Mouse (Mus musculus) forebrain, embryonic 11.5 days (tissue): Measurements from ENCODE around the gene Tnfsf14. TPM values are rescaled to one million over a fixed set of nuclear protein-coding genes. Genes with fewer than 3 reads are reported as not detected.

Experiments used
- ATAC-seq: fragments of 200-750 bp; cut with Nextera tagmentation; replicated peaks from 2 replicates; pipeline ENCODE4 v1.8.0; 2017; ENCODE audit warnings: moderate TSS enrichment; ENCODE audit not compliant: low FRiP score
- DNase-seq: peaks from one replicate; pipeline ENCODE4 v3.0.0-alpha.2; 2017; ENCODE audit warnings: low spot score
- H3K27ac ChIP-seq: fragments of 300-500 bp; sonication (generic); 2 replicates; pipeline ENCODE4 v1.5.1; 2014; ENCODE audit warnings: low read depth, low read length
- H3K27me3 ChIP-seq: fragments of 300-500 bp; sonication (generic); 2 replicates; pipeline ENCODE4 v1.6.1; 2014; ENCODE audit warnings: mild to moderate bottlenecking, low read length, mixed read lengths; ENCODE audit not compliant: control insufficient read depth, insufficient read depth
- H3K36me3 ChIP-seq: fragments of 300-500 bp; sonication (generic); 2 replicates; pipeline ENCODE4 v1.6.1; 2014; ENCODE audit warnings: mild to moderate bottlenecking, low read length, moderate library complexity, mixed read lengths; ENCODE audit not compliant: control insufficient read depth, insufficient read depth
- H3K4me1 ChIP-seq: fragments of 300-500 bp; sonication (generic); replicated peaks from 2 replicates; pipeline ENCODE4 v1.6.1; 2014; ENCODE audit warnings: low read length, mixed read lengths; ENCODE audit not compliant: control insufficient read depth, insufficient read depth
- H3K4me2 ChIP-seq: fragments of 300-500 bp; sonication (generic); 2 replicates; pipeline ENCODE4 v1.6.1; 2014; ENCODE audit warnings: low read depth, mild to moderate bottlenecking, low read length, moderate library complexity, mixed read lengths; ENCODE audit not compliant: severe bottlenecking
- H3K4me3 ChIP-seq: fragments of 300-500 bp; sonication (generic); 2 replicates; pipeline ENCODE4 v1.5.1; 2014; ENCODE audit warnings: low read depth, low read length
- H3K9ac ChIP-seq: fragments of 300-500 bp; sonication (generic); 2 replicates; pipeline ENCODE4 v1.6.1; 2014; ENCODE audit warnings: low read length
- H3K9me3 ChIP-seq: fragments of 300-500 bp; sonication (generic); 2 replicates; pipeline ENCODE4 v1.6.1; 2016; ENCODE audit warnings: low read length, mixed read lengths; ENCODE audit not compliant: control insufficient read depth
- WGBS: fragments of 180-500 bp; shearing (Covaris S2); extraction: QIAGEN DNeasy Blood & Tissue Kit; methylation state at CpG from one replicate; pipeline ENCODE4 v1.1.7; 2014; 5-methylcytosine and 5-hydroxymethylcytosine counted together
- polyA plus RNA-seq: library from polyadenylated mRNA; unstranded; fragments of >200 nt; fragmentation: Nextera tagmentation; extraction: Ambion mirVana; gene quantifications from 2 replicates; pipeline ENCODE4 v1.2.1, GENCODE M21; 2014

Gene Tnfsf14
- polyA plus RNA-seq, 1 experiment from 2014 or later, result 0.13 TPM

DNA sequence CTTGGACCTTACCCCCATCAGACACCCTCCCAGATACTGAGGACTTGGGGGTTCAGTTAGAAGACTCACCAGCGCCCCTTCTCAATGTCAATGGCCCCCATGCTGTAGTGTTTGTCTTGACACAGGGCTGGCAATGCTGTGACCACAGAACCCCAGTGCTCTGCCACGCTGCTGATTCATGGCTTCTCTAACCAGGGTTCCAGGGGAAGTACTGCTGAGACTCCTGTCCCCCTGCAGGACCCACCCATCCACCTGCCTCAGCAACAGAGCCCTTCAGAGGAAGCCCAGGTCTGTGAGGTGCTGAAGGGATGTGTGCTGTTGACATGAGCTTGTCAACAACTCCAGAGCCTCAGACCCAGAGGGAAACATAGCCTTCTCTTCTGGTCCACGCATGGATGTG is 794 bp upstream of the Tnfsf14 start:
- DNase-seq (no peak), ATAC-seq (no peak)
- Histone ChIP-seq H3K9ac (no peak overlapping the region), H3K4me2 (no peak overlapping the region), H3K27ac (no peak overlapping the region), H3K27me3 (no peaks in the 10 kb centered on the region), H3K4me1 (no peaks in the 10 kb centered on the region), H3K9me3 (no peaks in the 10 kb centered on the region), H3K36me3 (no peaks in the 10 kb centered on the region), H3K4me3 (no peak overlapping the region)
- WGBS, result 88% methylated on average over 3 of the region's 3 CpGs

DNA sequence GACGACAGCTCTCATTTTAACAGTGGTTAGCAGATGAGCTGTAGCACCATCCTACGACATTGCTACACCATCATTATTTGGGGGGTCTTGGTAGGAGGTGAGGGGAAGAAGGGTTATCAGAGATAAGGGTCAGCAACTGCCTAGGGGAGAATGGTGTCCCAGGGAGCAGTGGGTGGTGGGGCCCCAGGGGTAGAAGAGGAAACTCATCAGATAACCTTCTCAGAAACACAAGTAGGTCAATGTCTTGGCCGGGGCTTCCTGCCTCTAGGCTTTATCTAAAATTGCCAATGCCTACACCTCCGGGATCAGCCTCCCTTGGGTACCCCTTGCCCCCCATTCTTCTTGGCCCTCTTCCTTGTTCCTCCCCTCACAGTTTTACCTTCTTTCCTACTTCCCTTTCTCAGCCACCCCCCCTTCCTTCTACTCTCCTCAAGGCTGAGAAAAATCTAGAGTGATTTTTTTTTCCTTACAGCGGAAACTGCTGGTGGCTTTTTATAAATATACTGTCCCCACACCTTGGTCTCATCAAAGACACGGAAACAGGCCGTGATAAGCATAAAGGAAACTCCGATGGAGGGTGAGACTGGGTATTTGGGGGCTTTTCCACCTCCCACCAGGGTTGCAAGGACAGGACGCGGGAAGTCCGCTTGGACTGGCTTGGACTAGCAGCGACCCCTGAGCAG is 5.3 kb downstream of the Tnfsf14 start:
- Histone ChIP-seq H3K9me3 (no peaks in the 10 kb centered on the region), H3K4me1 (no peaks in the 10 kb centered on the region), H3K4me2 (no peak overlapping the region), H3K4me3 (no peak overlapping the region), H3K27ac (no peak overlapping the region), H3K27me3 (no peaks in the 10 kb centered on the region), H3K36me3 (no peaks in the 10 kb centered on the region), H3K9ac (no peak overlapping the region)
- ATAC-seq (no peak), DNase-seq (no peak)
- 88% methylated on average over 12 of the region's 12 CpGs for WGBS

DNA sequence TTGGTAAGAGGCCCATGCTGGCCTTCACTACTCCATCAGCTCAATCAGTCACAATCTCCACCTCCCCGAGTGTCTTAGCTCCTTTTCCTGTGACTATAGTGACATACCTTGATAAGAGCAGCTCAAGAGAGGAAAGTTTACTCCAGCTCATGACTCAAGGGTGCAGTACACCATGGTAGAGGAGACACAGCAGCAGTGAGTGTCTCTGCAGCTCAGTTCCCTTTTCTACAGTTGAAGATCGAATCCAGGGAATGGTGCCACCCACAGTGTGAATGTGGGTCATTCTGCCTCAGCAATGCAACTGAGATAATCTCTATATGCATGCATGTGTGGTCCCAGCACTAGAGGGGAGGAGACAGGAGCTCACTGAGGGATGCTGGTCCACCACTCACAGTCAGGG is 8.3 kb downstream of the Tnfsf14 start:
- Histone ChIP-seq H3K4me2 (no peak overlapping the region), H3K4me3 (no peak overlapping the region), H3K9ac (no peak overlapping the region), H3K27ac (no peak overlapping the region), H3K36me3 (no peaks in the 10 kb centered on the region), H3K4me1 (no peaks in the 10 kb centered on the region), H3K9me3 (no peaks in the 10 kb centered on the region), H3K27me3 (no peaks in the 10 kb centered on the region)
- no peak for ATAC-seq
- WGBS, result 78% methylated on average over 2 of the region's 2 CpGs
- no peak for DNase-seq

DNA sequence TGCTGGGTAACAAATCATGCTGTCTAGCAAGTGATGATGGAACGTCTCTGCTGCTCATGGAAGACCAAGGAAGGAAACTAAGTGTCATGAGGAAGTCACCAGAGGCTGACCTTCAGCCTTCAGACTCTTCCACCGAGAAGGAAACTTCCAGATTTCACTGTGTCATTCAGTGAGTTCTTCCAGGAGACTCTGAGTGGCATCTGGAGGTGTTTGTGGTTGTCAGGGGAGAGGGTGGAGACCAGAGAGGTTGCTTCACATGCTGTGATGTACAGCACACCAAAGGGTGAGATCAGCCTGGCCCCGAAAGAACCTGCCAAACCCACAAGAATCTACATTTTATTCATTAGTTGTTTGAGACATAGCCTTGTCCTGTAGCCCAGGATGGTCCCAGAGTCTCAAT is 11.1 kb downstream of the Tnfsf14 start:
- H3K4me3 ChIP-seq, result no peak overlapping the region
- H3K9ac ChIP-seq, result no peak overlapping the region
- no peaks in the 10 kb centered on the region for H3K36me3 ChIP-seq
- ATAC-seq (no peak), DNase-seq (no peak)
- H3K4me1 ChIP-seq, result no peaks in the 10 kb centered on the region
- H3K4me2 ChIP-seq, result no peak overlapping the region
- H3K27me3 ChIP-seq, result no peaks in the 10 kb centered on the region
- WGBS, result 74% methylated on average over 3 of the region's 3 CpGs
- no peaks in the 10 kb centered on the region for H3K9me3 ChIP-seq
- H3K27ac ChIP-seq, result no peak overlapping the region

DNA sequence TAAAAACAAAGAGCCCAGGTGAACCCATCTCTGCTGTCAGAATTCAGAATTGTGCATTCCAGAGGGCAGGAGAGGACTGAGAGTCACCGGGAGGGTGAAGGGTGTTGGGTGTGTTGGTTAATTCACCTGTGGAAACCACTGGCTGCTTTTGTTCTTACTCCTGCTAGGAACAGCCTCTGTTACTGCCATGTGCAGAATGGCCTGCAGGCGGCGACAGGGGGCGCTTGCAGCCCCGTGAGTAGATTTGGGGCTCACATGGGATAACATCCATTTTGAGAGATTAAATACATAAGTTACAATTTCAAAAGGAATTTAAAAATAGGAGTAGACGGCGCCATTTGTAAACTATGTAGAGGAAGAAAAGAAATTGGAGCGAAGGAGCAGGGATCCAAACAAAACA is 13.6 kb downstream of the Tnfsf14 start:
- Histone ChIP-seq H3K4me1 (no peaks in the 10 kb centered on the region), H3K27ac (no peak overlapping the region), H3K27me3 (no peaks in the 10 kb centered on the region), H3K4me3 (no peak overlapping the region), H3K4me2 (no peak overlapping the region), H3K36me3 (no peaks in the 10 kb centered on the region), H3K9me3 (no peaks in the 10 kb centered on the region), H3K9ac (no peak overlapping the region)
- WGBS, result 39% methylated on average over 8 of the region's 8 CpGs
- DNase-seq (no peak), ATAC-seq (no peak)

- H3K27me3 ChIP-seq, result no peaks in the 10 kb centered on the region
- no peak overlapping the region for H3K27ac ChIP-seq
- H3K9ac ChIP-seq, result no peak overlapping the region
- ATAC-seq (no peak), DNase-seq (no peak)
- no peaks in the 10 kb centered on the region for H3K36me3 ChIP-seq
- H3K4me1 ChIP-seq, result no peaks in the 10 kb centered on the region
- H3K9me3 ChIP-seq, result no peaks in the 10 kb centered on the region
- H3K4me2 ChIP-seq, result no peak overlapping the region
- 79% methylated on average over 4 of the region's 4 CpGs for WGBS
- no peak overlapping the region for H3K4me3 ChIP-seq
Observed at GRCm38 (mm10) chr17:57173351-57173750, 20.6 kb downstream of the Tnfsf14 start.

DNA sequence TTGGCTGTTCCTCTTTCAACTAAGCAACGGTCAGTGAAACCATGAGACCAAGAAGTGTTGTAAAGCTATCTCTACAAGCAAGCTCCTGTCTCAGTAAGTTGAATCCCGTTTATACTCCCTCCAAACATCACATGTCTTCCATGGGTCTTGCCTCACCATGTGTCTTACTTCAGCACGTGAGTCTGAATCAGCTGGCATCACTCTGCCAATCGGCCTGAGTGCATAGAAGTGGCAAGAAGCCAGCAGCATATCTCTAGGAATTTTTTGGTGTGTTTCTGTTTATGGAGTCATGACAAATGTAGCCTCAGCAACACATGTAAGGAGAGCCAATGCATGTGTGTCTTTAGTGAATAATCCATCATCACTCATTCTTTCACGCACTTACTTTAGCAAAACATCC is 21.6 kb downstream of the Tnfsf14 start:
- H3K27me3 ChIP-seq, result no peaks in the 10 kb centered on the region
- no peaks in the 10 kb centered on the region for H3K36me3 ChIP-seq
- WGBS, result 84% methylated on average over 5 of the region's 5 CpGs
- no peak overlapping the region for H3K4me3 ChIP-seq
- no peak overlapping the region for H3K27ac ChIP-seq
- H3K4me2 ChIP-seq, result no peak overlapping the region
- ATAC-seq, result no peak
- no peak overlapping the region for H3K9ac ChIP-seq
- no peaks in the 10 kb centered on the region for H3K9me3 ChIP-seq
- no peak for DNase-seq
- H3K4me1 ChIP-seq, result no peaks in the 10 kb centered on the region

GRCm38 (mm10) chr17:57170616-57171260 is 23.2 kb downstream of the Tnfsf14 start:
- Histone ChIP-seq H3K4me1 (0 out of 2 replicates have a peak, but pooled peaks cover 1% of the 10 kb centered on the region), H3K9ac (no peak overlapping the region), H3K9me3 (no peaks in the 10 kb centered on the region), H3K4me2 (no peak overlapping the region), H3K36me3 (no peaks in the 10 kb centered on the region), H3K27me3 (no peaks in the 10 kb centered on the region), H3K4me3 (no peak overlapping the region), H3K27ac (no peak overlapping the region)
- ATAC-seq, result no peak
- WGBS, result 57% methylated on average over 5 of the region's 5 CpGs
- DNase-seq, result no peak
